Comparison of ENCODE assay signal across 14 mouse cellular contexts in genomic region chr2:166991945-166992344, GRCm38 (mm10). TPM values are rescaled to one million over a fixed set of nuclear protein-coding genes. Genes with fewer than 3 reads are reported as not detected.
DNase-seq lines count a peak whose midpoint lies in the region; ATAC-seq and TF ChIP-seq lines count a peak whose summit lies in the region.
"Had no signal": no experiment of that assay in that cellular context is flagged by ENCODE, and none has a peak within 500 bp of the region (broad histone marks: within the 10 kb centered on the region; RNA-seq: fewer than 3 reads in every experiment).

No protein-coding gene starts in this region.

- intact Hi-C loops in gastrocnemius, adult 2 months (cut with DNase I), result no loop called here

- peak overlapping the region; percentile 74 for H3K27ac ChIP-seq in gastrocnemius, adult 2 months
- peak overlapping the region; percentile 53 for H3K27ac ChIP-seq in embryonic facial prominence, embryonic 15.5 days (replicated peaks)
- no peak overlapping the region for H3K27ac ChIP-seq in midbrain, embryonic 14.5 days (replicated peaks; ENCODE audit: low read depth, low read length)
- H3K27ac ChIP-seq: forebrain, embryonic 13.5 days had no signal

- H3K4me2 ChIP-seq in embryonic facial prominence, embryonic 15.5 days (replicated peaks), result no peak overlapping the region
- no peak overlapping the region for H3K4me2 ChIP-seq in midbrain, embryonic 14.5 days (ENCODE audit: low read length)
- H3K4me2 ChIP-seq: forebrain, embryonic 13.5 days had no signal

- H3K9ac ChIP-seq in embryonic facial prominence, embryonic 15.5 days, result 0 out of 2 replicates have a peak overlapping the region, but pooled peaks have one; percentile 12
- H3K9ac ChIP-seq in midbrain, embryonic 14.5 days (replicated peaks; ENCODE audit: low read length), result no peak overlapping the region

- peaks cover 85% of the 10 kb centered on the region for H3K4me1 ChIP-seq in megakaryocyte, embryonic 14.5 days
- H3K4me1 ChIP-seq in embryonic facial prominence, embryonic 15.5 days, result peaks cover 51% of the 10 kb centered on the region
- peaks cover 31% of the 10 kb centered on the region for H3K4me1 ChIP-seq in midbrain, embryonic 14.5 days (ENCODE audit: control insufficient read depth, insufficient read depth, low read length)

- no peak overlapping the region for H3K4me3 ChIP-seq in gastrocnemius, adult 2 months
- peak overlapping the region; percentile 38 for H3K4me3 ChIP-seq in megakaryocyte, embryonic 14.5 days (replicated peaks)
- H3K4me3 ChIP-seq in embryonic facial prominence, embryonic 15.5 days (replicated peaks), result no peak overlapping the region
- no peak overlapping the region for H3K4me3 ChIP-seq in midbrain, embryonic 14.5 days (replicated peaks; ENCODE audit: low read depth, low read length)
- H3K4me3 ChIP-seq: forebrain, embryonic 13.5 days had no signal

- no peak for DNase-seq in gastrocnemius, adult 2 months
- no peak for DNase-seq in gastrocnemius, postnatal 10 days
- DNase-seq in lung, postnatal 36 days, result peak; percentile 57
- no peak for DNase-seq in urinary bladder, postnatal 14 days (ENCODE audit: low spot score)
- no peak for DNase-seq in midbrain, embryonic 14.5 days
- DNase-seq: heart, postnatal 4 days; kidney, adult 8-10 months; right cerebral cortex, adult 18-20 months; thymus, adult 2 months had no signal

- no peak for ATAC-seq in megakaryocyte, adult 5-6 weeks (ENCODE audit: poor library complexity, severe bottlenecking)
- ATAC-seq in embryonic facial prominence, embryonic 15.5 days (ENCODE audit: insufficient number of reproducible peaks, low FRiP score, low TSS enrichment, low read depth), result no peak
- ATAC-seq in midbrain, embryonic 14.5 days (ENCODE audit: low FRiP score, low TSS enrichment), result no peak
- ATAC-seq: forebrain, embryonic 13.5 days had no signal

- no peaks in the 10 kb centered on the region for H3K9me3 ChIP-seq in megakaryocyte, embryonic 14.5 days
- no peaks in the 10 kb centered on the region for H3K9me3 ChIP-seq in embryonic facial prominence, embryonic 15.5 days (replicated peaks)
- H3K9me3 ChIP-seq in midbrain, embryonic 14.5 days (ENCODE audit: control insufficient read depth, low read length), result no peaks in the 10 kb centered on the region
- H3K9me3 ChIP-seq: forebrain, embryonic 13.5 days had no signal

- H3K27me3 ChIP-seq in megakaryocyte, embryonic 14.5 days (replicated peaks), result no peaks in the 10 kb centered on the region
- H3K27me3 ChIP-seq in embryonic facial prominence, embryonic 15.5 days, result no peaks in the 10 kb centered on the region
- no peaks in the 10 kb centered on the region for H3K27me3 ChIP-seq in midbrain, embryonic 14.5 days (ENCODE audit: control insufficient read depth, insufficient read depth, low read length)
- H3K27me3 ChIP-seq: CH12.LX; forebrain, embryonic 13.5 days had no signal

- TF ChIP-seq CTCF in gastrocnemius, adult 2 months (IDR thresholded peaks at IDR 0.05), result no peak

- peaks cover 4% of the 10 kb centered on the region for H3K36me3 ChIP-seq in megakaryocyte, embryonic 14.5 days (replicated peaks; ENCODE audit: low read length)
- no peaks in the 10 kb centered on the region for H3K36me3 ChIP-seq in embryonic facial prominence, embryonic 15.5 days
- H3K36me3 ChIP-seq in midbrain, embryonic 14.5 days (ENCODE audit: control insufficient read depth, insufficient read depth, low read length), result no peaks in the 10 kb centered on the region

RNA-seq across cellular contexts. Expression of gene Stau1, which starts 4.2 kb away (rescaled TPM):
- total RNA-seq in gastrocnemius, adult 2 months (2021), result 10 to 100 TPM; 35.3 to 37.0 TPM
- 10 to 100 TPM; 44.9 to 57.9 TPM for total RNA-seq in gastrocnemius, postnatal 10 days (2021)
- 10.0 and 13.2 TPM in 2 replicates for polyA plus RNA-seq in megakaryocyte, embryonic 14.5 days (2012; ENCODE audit: insufficient read depth, low replicate concordance)
- 28.5 and 36.0 TPM in 2 replicates for total RNA-seq in megakaryocyte, adult 5-6 weeks (2015)
- 28.9 and 32.6 TPM in 2 replicates for total RNA-seq in megakaryocyte, adult 5-6 weeks (2017)
- 96.9 and 97.3 TPM in 2 replicates for polyA plus RNA-seq in embryonic facial prominence, embryonic 15.5 days (2015; fragmentation: Nextera tagmentation; extraction: Ambion mirVana)
- polyA plus RNA-seq in midbrain, embryonic 14.5 days (2014; fragmentation: Nextera tagmentation; extraction: Ambion mirVana), result 84.1 and 109 TPM in 2 replicates

RNA-seq across cellular contexts. Expression of gene Ddx27, which starts 23.0 kb away (rescaled TPM):
- total RNA-seq in gastrocnemius, adult 2 months (2021), result 10 to 100 TPM in 1 of 2 experiments, 1 to 10 TPM in 1; 9.3 to 10.1 TPM
- 10 to 100 TPM; 11.9 to 16.9 TPM for total RNA-seq in gastrocnemius, postnatal 10 days (2021)
- 26.6 and 26.8 TPM in 2 replicates for polyA plus RNA-seq in megakaryocyte, embryonic 14.5 days (2012; ENCODE audit: insufficient read depth, low replicate concordance)
- 14.5 and 15.3 TPM in 2 replicates for total RNA-seq in megakaryocyte, adult 5-6 weeks (2015)
- total RNA-seq in megakaryocyte, adult 5-6 weeks (2017), result 48.1 and 50.4 TPM in 2 replicates
- polyA plus RNA-seq in embryonic facial prominence, embryonic 15.5 days (2015; fragmentation: Nextera tagmentation; extraction: Ambion mirVana), result 44.3 and 47.6 TPM in 2 replicates
- 26.6 and 31.0 TPM in 2 replicates for polyA plus RNA-seq in midbrain, embryonic 14.5 days (2014; fragmentation: Nextera tagmentation; extraction: Ambion mirVana)
